Mouse (Mus musculus): ENCODE results near the gene Naa38.

Naa38 gene

GRCm38 (mm10) chr11:69415327-69415667 is 20.0 kb downstream of the Naa38 start:
- peak; percentile 64 for DNase-seq

DNA sequence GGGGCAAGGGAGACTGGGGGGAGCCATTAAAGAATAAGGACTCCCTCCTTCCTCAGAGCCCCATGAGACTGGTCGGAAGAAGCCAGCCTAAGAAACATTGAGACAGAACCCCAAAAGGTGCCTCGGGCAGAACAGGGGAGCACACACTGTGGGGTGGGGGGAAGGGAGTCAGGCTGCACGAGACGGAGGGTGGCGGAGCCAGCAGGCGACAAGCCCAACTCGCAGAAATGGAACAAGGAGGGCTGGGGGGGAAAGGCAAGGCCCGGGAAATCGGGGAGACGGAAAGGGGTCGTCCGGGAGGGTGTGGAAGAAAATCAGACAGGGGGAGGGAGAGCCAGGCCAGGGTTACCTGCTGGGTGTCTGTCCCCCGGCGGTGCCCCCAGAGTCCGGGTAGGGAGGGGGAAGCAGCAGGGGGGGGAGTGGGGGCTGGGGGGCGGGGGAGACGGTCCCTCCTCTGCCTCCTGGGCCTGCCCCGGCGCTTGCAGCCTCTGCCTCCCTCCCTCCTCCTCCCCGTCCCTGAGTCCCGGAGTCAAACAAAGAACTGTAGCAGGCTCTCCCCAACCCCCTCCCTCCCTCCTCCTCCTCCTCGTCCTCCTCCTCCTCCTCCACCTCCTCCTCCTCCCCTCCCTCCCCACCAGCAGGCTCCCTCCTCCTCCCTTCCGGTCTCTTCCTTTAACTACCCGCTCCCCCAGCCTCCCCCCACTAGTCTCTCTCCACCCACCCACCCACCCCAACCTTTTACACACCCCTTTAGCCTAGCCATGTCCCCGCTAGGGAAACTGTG is 20.6 kb downstream of the Naa38 start:
- DNase-seq: peak; percentile 63

DNA sequence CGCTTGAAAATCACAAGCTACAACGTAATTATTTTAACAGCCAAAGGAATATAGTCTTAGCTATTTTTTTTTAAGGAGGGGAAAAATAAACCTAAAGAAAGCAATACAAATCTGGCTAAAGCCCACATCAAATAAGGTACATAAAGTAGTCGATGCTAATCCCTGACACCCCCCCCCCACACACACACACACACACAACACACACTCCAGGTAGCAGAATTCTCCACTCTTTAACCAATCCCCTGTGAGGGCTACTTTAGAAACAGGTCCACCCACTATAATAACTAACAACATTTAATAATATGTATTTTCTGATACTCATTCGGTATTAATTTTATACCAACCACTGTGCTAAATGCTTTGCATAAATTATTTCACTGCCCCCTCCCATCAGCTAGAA is 21.2 kb downstream of the Naa38 start:
- DNase-seq: no peak

DNA sequence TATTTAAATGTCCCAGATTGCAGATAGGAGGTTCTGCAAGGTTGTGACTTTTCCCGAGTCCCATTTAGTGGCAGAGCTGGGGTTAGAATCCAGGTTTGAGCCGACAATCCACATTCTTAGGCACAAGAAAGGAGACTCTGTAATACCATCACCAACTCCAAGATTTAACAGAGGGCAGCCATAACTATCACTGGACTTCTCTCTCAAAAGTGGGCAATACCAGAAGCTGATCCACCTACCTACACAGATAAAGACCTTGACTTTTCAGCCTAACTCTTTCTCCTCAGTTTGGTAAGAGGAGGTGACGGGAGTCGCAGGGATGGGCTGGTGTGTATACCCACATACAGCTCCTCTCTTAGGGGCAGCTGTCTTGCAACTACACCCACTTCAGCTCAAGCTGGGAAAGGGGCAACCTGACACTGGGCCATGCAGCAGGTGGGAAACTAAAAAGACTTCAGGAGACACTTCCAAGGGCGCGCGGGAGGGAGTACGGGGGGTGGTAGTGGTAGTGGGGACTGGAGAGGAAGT is 21.7 kb downstream of the Naa38 start:
- DNase-seq: no peak

GRCm38 (mm10) chr11:69417449-69418384 is 22.4 kb downstream of the Naa38 start:
- peak; percentile 97 for DNase-seq

GRCm38 (mm10) chr11:69418481-69419442 is 23.5 kb downstream of the Naa38 start:
- peak; percentile 90 for DNase-seq

- DNase-seq: no peak
Measured at GRCm38 (mm10) chr11:69419443-69419812, 24.1 kb downstream of the Naa38 start.

DNA sequence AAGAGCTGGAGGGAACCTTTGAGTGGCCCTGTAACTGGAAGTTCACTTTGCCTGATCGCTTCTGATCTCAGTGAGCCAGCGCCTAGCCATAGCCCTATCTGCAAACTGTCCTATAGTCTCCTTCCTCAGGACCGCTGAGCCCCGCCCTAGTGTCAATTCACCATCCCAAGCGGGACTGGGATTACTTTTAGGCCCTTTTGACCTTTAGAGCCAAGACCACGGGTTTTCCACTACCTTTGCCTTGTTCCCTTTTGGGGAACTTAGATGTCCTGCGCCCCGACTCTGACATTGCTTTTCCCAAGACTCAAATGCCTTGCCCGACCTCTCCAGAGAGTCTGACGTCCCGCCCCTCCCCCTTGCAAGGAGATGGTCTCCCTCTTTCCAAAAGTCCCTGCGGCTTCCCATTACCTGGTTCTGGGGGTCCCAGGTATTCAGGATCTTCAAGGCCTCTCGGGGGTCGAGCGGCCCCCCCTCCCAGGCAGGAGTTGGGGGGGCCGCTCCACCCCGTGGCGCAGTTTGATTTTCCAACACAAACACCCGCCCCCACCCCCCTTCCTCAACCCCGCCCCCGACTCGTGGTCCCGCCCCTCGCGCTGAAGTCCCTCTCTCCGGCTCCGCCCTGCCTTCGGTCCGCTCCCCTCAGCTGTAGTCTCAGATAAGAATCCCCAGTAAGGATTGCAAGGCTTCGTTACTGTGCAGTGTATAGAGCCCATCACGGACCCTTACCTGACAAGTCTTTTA is 24.7 kb downstream of the Naa38 start:
- no peak for DNase-seq

- no peak for DNase-seq
Measured at GRCm38 (mm10) chr11:69420554-69421000, 25.3 kb downstream of the Naa38 start.

GRCm38 (mm10) chr11:69421131-69421977 is 26.1 kb downstream of the Naa38 start:
- no peak for DNase-seq

GRCm38 (mm10) chr11:69422842-69423241 is 27.6 kb downstream of the Naa38 start:
- no peak for DNase-seq

GRCm38 (mm10) chr11:69423885-69424284 is 28.6 kb downstream of the Naa38 start:
- DNase-seq: no peak

DNA sequence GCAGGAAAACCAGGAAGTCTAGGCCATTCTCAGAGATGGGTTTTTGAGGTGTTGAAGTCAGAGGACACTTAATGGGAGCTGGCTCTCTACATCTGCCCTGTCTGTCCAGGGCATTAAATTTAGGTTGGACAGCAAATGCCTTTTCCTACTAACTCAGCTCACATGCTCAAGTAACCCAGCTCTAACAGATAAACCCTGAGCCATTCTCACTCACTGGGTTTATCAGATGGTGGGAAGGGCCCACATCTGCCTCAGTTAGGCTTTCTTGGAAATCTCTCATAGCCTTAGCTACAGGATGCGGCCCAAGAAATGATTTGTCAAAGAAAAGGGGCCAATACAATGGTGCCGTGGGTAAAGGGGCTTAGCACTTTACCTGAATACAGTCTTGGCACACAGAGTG is 31.0 kb downstream of the Naa38 start:
- no peak for DNase-seq

- DNase-seq: no peak
Measured at GRCm38 (mm10) chr11:69428751-69429150, 33.5 kb downstream of the Naa38 start.

GRCm38 (mm10) chr11:69429313-69429712 is 34.0 kb downstream of the Naa38 start:
- no peak for DNase-seq

DNA sequence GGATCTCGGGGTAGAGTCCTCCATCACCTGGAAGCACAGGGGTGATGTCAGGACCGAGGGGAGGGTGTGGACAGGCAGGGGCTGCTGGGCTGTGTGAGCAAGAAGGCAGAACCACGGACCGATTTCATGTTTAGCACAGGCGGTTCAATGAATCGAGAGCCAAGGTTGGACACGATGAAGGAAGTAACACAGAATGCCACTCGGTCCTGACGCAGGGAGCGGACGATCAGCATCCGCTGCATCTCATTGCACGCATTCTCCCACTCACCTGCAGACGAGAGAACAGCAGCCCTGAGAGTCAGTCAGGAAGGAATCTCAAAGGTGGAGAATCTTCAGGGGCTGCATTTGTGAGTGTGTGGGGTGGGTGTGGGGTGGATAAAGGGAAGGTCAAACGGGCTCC is 35.3 kb downstream of the Naa38 start:
- no peak for DNase-seq

DNA sequence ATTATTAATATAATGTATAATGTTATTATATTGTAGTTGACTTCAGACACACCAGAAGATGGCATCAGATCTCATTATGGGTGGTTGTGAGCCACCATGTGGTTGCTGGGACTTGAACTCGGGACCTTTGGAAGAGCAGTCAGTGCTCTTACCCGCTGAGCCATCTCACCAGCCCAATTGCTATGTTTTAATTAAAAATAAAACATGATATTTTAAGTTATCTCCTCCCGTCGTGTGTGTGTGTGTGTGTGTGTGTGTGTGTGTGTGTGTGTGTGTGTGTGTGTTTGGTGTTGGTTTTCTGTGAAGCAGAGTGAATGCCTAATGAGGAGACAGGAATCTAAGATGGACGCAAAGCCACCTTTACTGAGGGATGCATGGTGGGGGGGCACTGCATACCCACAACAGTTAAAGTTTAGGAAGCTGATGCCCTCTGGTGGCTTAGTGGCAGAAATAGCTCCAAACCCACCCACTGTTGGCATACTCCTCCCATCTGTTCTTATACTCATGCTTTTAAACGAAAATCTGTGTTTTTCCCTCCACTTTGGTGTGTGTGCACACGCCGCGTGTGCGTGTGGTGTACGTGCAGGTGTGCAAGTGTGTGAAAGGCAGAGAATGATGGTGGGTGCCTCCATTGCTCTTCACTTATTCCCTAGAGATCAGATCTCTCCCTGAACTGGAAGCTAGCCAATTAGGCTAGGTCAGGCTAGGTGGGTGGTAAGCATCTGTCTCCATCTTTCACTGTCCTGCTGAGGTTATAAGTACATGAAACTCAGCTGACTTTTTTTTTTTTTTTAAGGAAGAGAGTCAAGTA is 36.7 kb downstream of the Naa38 start:
- DNase-seq: peak; percentile 62

GRCm38 (mm10) chr11:69432640-69432982 is 37.3 kb downstream of the Naa38 start:
- DNase-seq: no peak

DNA sequence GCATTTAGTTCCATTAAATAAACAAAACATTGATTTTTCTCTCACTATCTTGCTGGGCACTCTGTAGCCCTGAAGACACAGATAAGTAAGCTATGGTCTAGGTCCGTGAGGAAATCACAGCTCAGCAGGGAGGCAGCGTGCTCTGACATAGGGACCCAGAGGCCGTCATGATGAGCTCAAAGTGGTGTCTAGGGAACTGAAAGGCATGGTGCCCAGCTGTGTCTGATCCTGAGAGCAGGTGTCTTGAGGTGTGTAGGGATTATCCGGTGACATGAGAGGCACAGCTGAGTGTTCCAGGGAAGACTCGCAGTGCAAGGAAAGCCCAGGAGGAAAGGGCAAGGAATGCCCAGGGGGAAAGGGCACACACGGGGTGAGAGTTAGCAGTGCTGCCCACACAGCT is 37.9 kb downstream of the Naa38 start:
- no peak for DNase-seq

DNA sequence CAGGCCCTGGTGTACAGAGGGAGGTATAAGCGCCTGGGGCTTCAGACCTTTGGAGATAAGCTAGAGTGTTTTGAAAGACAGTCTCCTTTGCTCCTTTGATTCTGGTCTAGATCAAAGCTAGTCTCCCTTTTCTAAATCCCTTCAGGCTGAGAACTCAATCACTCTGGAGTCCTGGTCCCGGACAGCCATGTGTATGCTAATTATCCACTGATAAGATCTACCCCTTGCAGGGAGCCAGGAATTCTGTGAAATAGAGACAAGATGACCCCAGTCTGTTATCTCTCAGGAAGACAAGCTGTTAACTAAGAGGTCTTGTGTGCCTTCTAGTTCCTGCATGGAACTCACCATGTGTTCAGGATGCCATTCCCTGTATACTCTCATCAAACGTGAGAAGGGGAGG is 42.0 kb downstream of the Naa38 start:
- no peak for DNase-seq
